Mouse (Mus musculus) bone marrow macrophage, adult 2 months (primary cell): ENCODE data around the gene Lce3f.

Experiments
- CTCF ChIP-seq: IDR thresholded peaks from 2 replicates; pipeline ENCODE4 v1.5.1; 2012; ENCODE audit warnings: low read depth, mild to moderate bottlenecking, low read length, moderate library complexity
- POLR2A ChIP-seq: IDR thresholded peaks from 2 replicates; pipeline ENCODE4 v1.6.1; 2012; ENCODE audit warnings: mild to moderate bottlenecking, low read depth, low read length, borderline replicate concordance

- TF ChIP-seq CTCF (no peak), POLR2A (no peak)
Measured at GRCm38 (mm10) chr3:92991926-92992325, at the start of gene Lce3f.
